Mouse (Mus musculus): ENCODE measurements around the gene Chchd6. TPM values are rescaled to one million over a fixed set of nuclear protein-coding genes. Genes with fewer than 3 reads are reported as not detected.

Gene Chchd6
- polyA plus RNA-seq (2015; fragmentation: Nextera tagmentation; extraction: Ambion mirVana), result 21.1 and 23.9 TPM in 2 replicates

GRCm38 (mm10) chr6:89595018-89595776 is at the start of gene Chchd6:
Gene Chchd6, minus strand, starts transcription at chr6:89595652.

DNA sequence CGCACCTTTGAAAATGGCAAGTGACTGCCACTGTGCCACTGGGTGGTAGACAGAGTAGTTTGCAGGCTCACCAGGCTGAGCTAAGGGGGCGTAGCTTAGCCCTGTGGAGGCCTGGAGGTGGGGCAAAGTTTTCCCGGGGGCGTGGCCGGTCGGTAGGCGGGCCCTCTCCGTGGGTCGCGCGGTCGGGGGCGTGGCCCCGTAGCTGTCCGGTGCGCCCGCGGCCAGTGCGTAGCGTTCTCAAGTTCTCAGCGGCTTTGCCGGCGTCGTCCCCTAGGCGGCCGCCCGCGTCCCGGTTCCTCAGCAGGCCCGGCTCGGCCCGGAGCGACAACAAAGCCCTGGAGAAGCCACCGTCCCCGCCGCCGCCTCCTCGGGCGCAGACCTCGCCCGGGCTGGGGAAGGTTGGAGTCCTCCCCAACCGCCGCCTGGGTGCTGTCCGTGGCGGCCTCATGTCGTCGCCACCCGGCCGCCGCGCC is 48.4 kb upstream of the Chchd6 start, which contains the start of gene Txnrd3:
Gene Txnrd3, plus strand, starts transcription at position 191 of the 473 bp plus-strand sequence.

DNA sequence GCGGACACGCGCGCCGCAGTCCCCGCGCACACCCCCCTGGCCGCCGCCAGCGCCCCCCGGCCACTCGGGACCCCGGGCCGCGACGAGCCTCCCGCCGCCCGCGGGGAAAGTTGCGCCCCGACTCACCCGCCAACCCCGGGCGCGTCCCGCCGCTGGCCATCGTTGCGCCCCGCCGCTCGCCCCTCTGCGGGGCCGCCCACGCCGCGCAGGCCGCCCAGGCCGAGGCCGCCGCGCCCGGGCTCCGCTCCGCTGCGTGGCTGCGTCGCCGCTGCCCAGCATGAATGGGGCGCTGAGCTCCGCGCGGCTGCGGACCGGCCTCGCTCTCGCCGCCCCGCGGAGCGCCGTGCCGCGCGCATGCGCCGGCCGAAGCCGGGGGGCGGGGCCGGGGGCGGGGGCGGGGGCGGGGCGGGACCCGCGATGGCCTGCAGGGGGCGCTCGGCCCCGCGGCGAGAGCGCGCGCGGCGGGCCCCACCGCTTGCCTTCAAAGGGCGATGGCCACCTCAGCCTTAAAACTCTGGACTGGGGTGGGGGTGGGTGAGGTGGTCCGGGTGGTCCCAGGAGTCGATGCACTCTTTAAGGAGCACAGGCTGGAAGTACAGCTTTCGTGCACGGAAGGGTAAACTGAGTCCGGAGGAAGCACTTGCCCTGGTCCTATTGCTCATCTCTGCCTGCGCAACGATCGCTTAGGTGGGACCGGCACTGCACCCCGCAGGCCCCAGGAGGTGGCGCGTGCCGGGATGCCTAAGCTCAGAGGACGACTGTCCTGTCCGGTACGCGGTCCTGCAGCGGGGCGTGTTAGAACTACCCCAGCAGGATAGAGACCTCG is 233.0 kb downstream of the Chchd6 start, which contains the start of gene Plxna1:
Gene Plxna1, minus strand, starts transcription at position 340 of the 826 bp plus-strand sequence.

Other genes with a start within 250 kb of the Chchd6 start
- 15.6 and 20.5 TPM in 2 replicates for gene Plxna1, start 233.0 kb downstream of the Chchd6 start, polyA plus RNA-seq (2015; fragmentation: Nextera tagmentation; extraction: Ambion mirVana)
- 10.5 and 12.2 TPM in 2 replicates for gene Txnrd3, start 48.3 kb upstream of the Chchd6 start, polyA plus RNA-seq (2015; fragmentation: Nextera tagmentation; extraction: Ambion mirVana)
- gene Vmn1r40, start 111.9 kb upstream of the Chchd6 start, polyA plus RNA-seq (2015; fragmentation: Nextera tagmentation; extraction: Ambion mirVana), result not detected in 2 replicates
- gene Vmn1r41, start 145.1 kb upstream of the Chchd6 start, polyA plus RNA-seq (2015; fragmentation: Nextera tagmentation; extraction: Ambion mirVana), result not detected in 2 replicates

Measured in urinary bladder, postnatal 0 days (tissue).